Mouse (Mus musculus) left cerebral cortex, postnatal 10 days (tissue): ENCODE data around the gene Vmn2r78. TPM values are rescaled to one million over a fixed set of nuclear protein-coding genes. Genes with fewer than 3 reads are reported as not detected.
"Not testable (repeated sequence)": the region's sequence is repeated elsewhere in the genome, so short reads cannot be mapped to it uniquely, and the experiment has no call there.

Experiments
- DNase-seq, 2 experiments: peaks; one replicate each; pipeline ENCODE4 v3.0.0; 2021 to 2022; ENCODE audit warnings: low spot score in 2 of 2, mixed read lengths in 1 of 2; ENCODE audit errors: extremely low spot score in 1 of 2
- intact Hi-C: fragments of 180-260 bp; cut with DNase I; formaldehyde crosslinking; loops from one replicate; pipeline ENCODE4 v1.15.1; 2025
- total RNA-seq, 2 experiments: library from RNA; stranded (reverse); gene quantifications; 2 replicates each; pipeline ENCODE4 v1.2.3; 2021

The Vmn2r78 gene
- total RNA-seq = not detected

DNA sequence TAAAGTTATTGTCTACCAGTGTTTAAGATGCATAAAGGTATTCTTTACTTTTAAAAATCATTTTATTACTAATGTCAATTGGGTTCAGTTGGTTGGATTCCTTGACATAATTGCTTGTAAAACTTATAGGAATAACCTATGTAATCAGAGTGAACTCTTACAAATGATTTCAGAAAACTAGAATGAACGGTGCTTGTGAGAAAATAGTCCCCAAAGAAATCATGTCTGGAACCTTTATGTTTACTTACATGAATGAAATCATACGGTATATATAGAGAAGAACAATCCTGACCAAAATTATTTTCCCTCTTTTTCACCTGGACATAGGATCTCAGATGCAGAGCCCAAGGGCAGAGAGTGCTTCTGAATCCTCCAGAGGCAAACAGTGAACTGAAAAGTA lies at the start of gene Vmn2r78:
Vmn2r78 (plus strand) TSS at position 301 of the 400 bp plus-strand sequence.
- DNase-seq, intact Hi-C loops: not testable (repeated sequence)

DNA sequence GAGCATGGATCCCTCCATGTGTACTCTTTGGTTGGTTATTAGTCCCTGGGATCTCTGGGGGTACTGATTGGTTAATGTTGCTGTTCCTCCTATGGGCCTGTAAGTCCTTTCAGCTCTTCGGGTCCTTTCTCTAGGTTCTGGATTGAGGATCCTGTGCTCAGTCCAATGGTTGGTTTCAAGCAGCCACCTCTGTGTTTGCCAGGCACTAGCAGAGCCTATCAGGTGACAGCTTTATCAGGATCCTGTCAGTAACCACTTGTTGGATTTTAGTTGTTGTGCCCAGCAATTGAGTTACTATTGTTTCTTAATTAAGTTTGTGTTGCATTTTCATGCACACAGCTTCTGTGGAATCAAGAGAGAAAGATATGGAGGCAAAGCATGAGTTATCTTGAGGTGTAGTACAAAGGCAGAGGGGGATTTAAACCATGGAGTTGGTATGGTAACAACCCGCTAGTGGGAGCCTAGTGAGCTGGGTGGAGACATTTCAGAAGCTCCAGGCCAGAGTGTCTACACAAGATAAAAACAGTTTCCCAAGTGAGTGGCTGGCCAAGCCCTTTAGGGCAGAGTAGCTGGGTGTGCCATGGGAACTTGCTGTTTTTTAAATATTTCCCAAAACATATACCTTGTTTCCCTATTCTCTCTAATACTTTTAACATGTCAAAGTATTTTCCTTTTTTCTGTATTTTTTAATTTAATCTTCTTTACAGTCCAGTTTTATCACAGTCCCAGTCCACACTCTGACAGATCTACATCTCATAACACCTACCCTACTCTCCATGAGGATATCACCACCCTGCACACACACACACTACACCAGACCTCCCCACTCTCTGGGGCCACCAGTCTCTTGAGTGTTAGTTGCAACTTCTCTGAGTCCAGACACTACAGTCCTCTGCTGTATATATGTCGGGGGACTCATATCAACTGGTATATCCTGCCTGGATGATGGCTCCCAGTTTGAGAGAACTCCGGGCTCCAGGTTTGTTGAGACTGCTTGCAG lies 25.1 kb upstream of the Vmn2r78 start:
- intact Hi-C loops = no loop called here
- DNase-seq = no peak

DNA sequence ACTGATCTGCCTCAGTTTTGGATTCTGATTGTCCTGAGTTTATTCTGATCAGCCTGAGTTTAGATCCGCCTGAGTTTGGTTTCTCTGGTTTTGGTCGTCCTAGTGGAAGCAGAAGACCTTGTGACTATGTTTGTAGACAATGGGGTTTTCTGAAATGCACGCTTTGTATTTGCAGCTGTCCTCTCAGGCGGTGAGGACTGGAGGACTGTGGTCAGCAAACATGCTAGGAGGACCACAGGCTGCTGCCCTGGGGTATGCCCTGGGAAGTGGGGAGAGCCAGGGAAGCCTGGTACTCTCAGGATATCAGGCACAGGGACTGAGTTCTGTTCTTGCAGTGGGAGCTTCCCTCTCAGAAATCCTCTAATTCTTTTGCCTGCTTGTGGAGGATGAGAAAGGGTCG lies 22.4 kb downstream of the Vmn2r78 start:
- DNase-seq = no peak
- intact Hi-C loops = no loop called here

DNA sequence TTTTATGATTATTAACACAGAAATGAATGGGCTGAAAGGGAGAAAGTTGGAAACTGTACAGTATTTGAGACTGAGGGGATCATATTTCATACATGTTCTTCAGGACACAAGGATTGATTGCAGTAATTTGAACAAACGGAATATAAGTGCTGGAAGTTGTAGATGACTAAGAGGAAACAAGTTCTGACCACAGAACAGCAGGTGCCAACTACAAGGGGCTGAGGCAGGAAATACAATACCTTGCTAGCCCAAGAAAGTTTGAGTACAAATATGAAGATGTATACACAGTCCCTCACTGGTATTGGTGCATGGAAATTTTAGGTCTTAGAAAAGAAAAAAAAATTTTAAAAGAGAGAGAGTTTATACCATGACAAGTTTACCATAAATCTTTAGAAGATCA lies 79.8 kb downstream of the Vmn2r78 start:
- intact Hi-C loops = no loop called here

DNA sequence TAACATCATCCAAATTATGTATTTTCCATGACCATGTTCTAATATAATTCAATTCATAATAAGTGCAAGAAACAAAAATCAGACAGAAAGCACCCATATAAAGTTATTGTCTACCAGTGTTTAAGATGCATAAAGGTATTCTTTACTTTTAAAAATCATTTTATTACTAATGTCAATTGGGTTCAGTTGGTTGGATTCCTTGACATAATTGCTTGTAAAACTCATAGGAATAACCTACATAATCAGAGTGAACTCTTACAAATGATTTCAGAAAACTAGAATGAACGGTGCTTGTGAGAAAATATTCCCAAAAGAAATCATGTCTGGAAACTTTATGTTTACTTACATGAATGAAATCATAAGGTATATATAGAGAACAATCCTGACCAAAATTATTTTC lies 80.9 kb downstream of the Vmn2r78 start, which contains the start of gene Vmn2r79:
Vmn2r79 (plus strand) TSS at position 301 of the 400 bp plus-strand sequence.
- DNase-seq, intact Hi-C loops: not testable (repeated sequence)

More for the DNA sequence above, 79.8 kb downstream of the Vmn2r78 start:
- DNase-seq = no peak

Other genes with a start within 250 kb of the Vmn2r78 start
- not detected for gene Olfr292, start 226.8 kb upstream of the Vmn2r78 start, total RNA-seq
- 1 to 10 TPM; 2.9 to 4.1 TPM for gene Folh1, start 139.2 kb upstream of the Vmn2r78 start, total RNA-seq
- not detected for gene Vmn2r77, start 120.1 kb upstream of the Vmn2r78 start, total RNA-seq
- gene Vmn2r79, start 81.0 kb downstream of the Vmn2r78 start, total RNA-seq = under 1 TPM in 1 of 2 experiments, not detected in 1; 0.02 TPM